Mouse (Mus musculus): ENCODE data around the gene Hal. TPM values are rescaled to one million over a fixed set of nuclear protein-coding genes. Genes with fewer than 3 reads are reported as not detected.

Gene Hal
- polyA plus RNA-seq, 1 experiment: 0.18 TPM

DNA sequence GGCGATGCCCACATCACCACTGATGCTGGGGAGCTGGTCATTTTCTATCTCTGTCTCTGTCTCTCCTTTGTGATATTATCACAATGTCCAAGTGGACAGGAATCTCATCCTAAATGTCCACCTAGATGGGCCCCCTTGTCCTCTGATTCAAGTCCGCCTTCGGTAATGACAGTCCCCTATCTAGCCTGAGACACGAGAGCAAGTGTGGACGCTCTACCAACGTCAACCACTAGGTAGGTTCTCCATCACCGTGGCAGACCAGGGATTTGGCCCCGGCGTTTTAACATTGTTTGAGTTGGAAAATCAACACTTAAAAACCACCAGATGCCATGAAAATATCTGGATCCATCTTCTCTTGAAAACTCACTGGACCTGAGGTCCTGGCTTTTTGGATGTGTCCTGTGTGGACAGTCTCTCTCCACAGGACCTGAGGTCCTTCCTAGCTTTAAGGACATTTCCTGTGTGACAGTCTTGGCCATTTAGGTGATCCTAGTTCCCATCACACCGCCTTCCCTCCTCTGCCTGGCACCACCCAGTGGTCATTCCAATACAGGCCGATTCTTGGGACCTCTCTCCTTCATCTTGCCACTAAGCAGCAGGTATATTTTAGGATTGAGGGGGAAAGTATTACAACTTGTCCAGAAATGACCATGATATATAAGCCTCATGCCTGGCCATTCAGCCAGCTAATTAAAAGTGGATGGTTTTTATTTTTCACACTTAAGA is 79.4 kb downstream of the Hal start:
- TF ChIP-seq POLR2A (IDR thresholded peaks at IDR 0.05; ENCODE audit: borderline replicate concordance, extremely low read depth, insufficient read depth, insufficient read length, poor library complexity, severe bottlenecking): no peak
- TF ChIP-seq CTCF (IDR thresholded peaks at IDR 0.05; ENCODE audit: borderline replicate concordance, extremely low read depth, insufficient read depth, insufficient read length): no peak
- DNase-seq (ENCODE audit: low read depth): no peak

- no peak for DNase-seq (ENCODE audit: low read depth)
- TF ChIP-seq CTCF (IDR thresholded peaks at IDR 0.05; ENCODE audit: borderline replicate concordance, extremely low read depth, insufficient read depth, insufficient read length) (no peak), POLR2A (IDR thresholded peaks at IDR 0.05; ENCODE audit: borderline replicate concordance, extremely low read depth, insufficient read depth, insufficient read length, poor library complexity, severe bottlenecking) (no peak)
Measured at GRCm38 (mm10) chr10:93568671-93569070, 80.1 kb downstream of the Hal start.

Other genes starting within 250 kb of the Hal start
- gene Elk3, start 177.6 kb upstream of the Hal start, polyA plus RNA-seq (2012; rRNA removed): 14.2 and 16.0 TPM in 2 replicates
- 70.3 and 77.5 TPM in 2 replicates for gene Lta4h, start 35.4 kb upstream of the Hal start, polyA plus RNA-seq (2012; rRNA removed)
- 0.05 TPM in 2 replicates for gene Amdhd1, start 51.3 kb downstream of the Hal start, polyA plus RNA-seq (2012; rRNA removed)
- 0.04 and 0.15 TPM in 2 replicates for gene Ccdc38, start 51.9 kb downstream of the Hal start, polyA plus RNA-seq (2012; rRNA removed)
- gene Snrpf, start 100.9 kb downstream of the Hal start, polyA plus RNA-seq (2012; rRNA removed): 98.9 and 145 TPM in 2 replicates
- gene Ntn4, start 151.9 kb downstream of the Hal start, polyA plus RNA-seq (2012; rRNA removed): 5.9 and 8.3 TPM in 2 replicates

Data from brain, embryonic 14.5 days (tissue).